Mouse (Mus musculus): ENCODE measurements around the gene Nrxn3. TPM values are rescaled to one million over a fixed set of nuclear protein-coding genes. Genes with fewer than 3 reads are reported as not detected.

Gene Nrxn3
- total RNA-seq, 2 experiments from 2014 or later, result 0.51 to 0.55 TPM

DNA sequence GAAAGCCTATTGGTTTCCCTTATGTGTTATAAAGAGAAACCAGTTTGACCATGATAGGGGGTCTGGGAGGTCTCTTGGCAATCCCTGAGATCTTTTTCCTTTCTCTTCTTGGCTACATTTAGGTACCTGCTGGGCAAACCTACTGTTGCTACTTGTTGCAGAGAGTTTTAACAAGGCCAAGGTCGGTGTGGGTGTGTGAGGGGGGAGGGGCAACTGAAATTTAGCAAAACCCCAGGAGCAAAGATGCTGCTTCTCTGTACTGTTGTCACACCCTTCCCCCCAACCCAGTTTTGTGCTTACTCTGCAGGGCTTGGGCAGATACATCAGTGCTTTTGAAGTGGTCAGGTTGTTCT, 178.0 kb downstream of the Nrxn3 start:
- intact Hi-C loops (cut with DNase I; ENCODE audit: low total_unique reads), result no loop called here
- DNase-seq, result no peak

DNA sequence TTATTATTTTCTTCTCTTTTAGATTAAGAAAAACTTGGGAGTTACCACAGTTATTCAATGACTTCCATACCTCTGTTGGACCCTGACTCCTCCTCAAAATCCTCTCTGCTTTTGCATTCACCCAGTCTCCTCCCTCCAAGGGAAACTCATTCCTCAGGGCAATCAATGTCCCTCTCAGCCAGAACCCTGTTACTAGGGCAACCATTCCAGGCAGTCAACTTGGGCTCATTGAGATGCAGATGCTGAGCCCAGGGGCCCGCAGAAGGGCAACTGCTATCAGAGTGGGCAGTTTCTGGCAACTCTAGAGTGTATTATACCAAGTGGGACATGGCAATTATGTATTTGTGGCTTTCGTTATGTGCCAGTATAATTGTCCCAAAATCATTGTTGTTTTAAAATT, 188.1 kb downstream of the Nrxn3 start:
- no peak for DNase-seq
- intact Hi-C loops (cut with DNase I; ENCODE audit: low total_unique reads), result no loop called here

DNA sequence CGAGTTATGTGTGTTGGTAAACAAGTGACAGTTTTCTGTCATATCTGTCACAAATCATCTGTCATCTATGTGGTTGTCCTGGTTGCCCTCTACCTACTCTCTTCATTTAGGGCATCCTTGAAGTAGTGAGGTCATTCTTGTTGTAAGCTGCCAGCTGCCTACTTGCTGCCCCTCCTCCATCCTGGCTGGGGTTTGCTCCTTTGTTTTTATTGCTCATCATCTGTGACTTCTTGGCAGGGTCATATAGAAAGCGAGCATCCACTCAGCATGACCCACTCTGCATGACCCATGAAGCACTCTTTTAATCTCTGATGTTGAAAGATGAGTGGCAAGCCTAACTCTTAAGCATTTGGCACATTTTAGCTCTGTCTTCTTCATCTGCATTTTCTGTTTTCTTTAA, 194.1 kb downstream of the Nrxn3 start:
- intact Hi-C loops (cut with DNase I; ENCODE audit: low total_unique reads), result no loop called here
- DNase-seq, result no peak

DNA sequence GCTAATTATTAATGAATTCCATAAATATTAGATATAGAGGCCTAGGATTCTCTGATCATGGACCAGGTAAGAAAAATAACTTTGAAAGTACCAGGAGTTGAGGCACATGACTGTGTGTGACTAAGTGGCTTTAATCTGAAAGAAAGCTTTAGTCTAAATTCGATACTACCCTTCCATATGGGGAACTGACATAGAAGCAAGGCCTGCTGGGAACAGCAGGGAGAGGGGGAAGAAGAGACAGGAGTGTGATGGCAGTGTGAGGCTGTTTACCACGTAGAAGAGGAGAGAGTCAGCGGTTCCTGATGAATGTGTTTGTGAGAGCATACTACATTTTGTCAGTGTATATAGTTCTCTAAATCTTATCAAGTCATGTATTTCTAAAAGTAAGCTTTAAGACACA, 202.2 kb downstream of the Nrxn3 start:
- no peak for DNase-seq
- intact Hi-C loops (cut with DNase I; ENCODE audit: low total_unique reads), result no loop called here

DNA sequence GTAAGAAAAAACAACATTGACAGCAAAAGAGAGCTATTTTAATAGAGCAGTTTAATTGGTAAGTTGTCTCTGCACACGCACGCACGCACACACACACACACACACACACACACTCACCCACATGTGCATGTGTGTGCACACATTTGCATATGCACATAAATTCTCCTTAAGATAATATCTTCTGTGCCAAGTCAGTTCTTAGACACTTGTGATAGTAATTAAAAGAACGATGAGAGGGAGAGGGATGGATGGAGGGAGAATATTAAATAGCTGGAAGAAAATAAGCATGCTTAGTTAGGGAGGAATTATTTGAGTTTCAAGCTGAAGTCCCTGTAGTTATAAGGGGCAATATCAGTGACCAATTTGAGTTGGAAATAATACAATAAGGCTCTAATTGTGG, 203.6 kb downstream of the Nrxn3 start:
- intact Hi-C loops (cut with DNase I; ENCODE audit: low total_unique reads), result no loop called here

DNA sequence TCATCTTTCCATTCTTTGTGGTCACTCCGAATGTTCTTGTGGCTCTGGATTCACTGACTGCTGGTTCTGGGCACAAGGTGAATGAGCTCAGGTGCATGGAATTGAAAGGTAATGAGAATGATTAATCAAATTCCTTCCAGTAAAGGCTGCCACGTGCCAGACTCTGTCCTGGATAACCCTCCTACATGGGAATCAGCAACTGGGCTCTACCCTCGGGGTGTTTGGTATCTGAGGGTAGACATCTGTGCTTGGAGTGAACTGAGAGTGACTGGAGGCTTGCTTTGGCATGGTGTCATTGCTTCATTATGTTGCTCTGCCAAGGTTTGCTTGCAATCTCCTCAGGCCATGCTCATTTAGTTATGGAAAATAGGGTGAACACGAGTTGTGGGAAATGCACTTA, 209.0 kb downstream of the Nrxn3 start:
- DNase-seq, result no peak
- intact Hi-C loops (cut with DNase I; ENCODE audit: low total_unique reads), result no loop called here

More for the DNA sequence above, 203.6 kb downstream of the Nrxn3 start:
- no peak for DNase-seq

DNA sequence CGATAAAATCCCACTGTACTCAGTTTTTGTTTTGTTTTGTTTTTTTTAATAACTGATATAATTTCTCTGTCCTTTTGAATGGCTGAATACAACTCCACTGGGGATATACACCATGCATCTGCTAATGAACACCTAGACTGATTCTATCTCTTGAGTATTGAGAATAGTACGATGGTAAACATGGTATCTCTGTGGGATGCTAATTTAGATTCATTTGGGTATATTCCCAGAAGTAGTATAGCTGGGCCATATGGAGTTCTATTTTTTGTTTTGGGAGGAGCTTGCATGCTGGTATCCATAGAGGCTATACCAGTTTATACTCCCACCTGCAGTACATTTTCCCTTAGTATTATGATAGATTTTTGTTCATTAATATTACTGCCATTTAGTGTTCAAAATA, 217.0 kb downstream of the Nrxn3 start:
- DNase-seq, result no peak
- intact Hi-C loops (cut with DNase I; ENCODE audit: low total_unique reads), result no loop called here

DNA sequence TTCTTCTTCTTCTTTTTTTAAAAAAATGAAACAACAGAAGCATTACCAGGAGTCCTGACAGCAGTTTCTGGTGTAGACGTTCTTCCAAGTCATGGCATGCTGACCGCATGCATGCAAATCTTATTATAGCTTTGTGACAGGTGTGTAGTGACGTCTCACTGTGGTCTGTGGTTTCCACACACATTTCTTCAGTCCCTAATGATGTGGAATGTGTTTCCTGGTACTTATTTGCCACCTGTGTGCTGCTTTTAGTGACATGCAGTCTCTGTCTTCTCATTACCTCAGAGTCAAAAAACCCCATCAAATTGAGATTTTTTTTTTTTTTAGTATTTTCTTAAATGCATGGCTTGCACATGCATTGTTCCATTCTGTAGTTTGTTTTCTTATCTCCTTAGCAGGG, 222.3 kb downstream of the Nrxn3 start:
- no peak for DNase-seq
- intact Hi-C loops (cut with DNase I; ENCODE audit: low total_unique reads), result no loop called here

DNA sequence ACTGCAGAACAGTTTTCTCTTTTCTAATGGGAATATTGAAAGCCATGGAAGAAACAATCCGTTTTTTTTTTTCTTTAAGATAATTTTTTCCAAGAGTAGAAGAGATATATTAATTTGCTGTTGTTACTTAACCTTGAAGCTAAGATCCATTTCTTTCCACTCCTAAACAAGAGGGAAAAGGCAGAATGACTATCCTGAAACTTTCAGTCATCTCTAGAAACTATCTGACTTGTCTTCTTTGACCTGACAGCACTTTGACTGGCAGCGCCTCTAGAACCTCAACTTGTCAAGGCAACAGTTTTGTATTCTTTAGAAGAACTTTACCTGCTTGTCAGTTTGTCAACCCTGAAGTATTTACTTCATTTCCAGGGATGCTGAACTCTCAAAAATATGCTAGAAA, 227.2 kb downstream of the Nrxn3 start:
- intact Hi-C loops (cut with DNase I; ENCODE audit: low total_unique reads), result no loop called here
- no peak for DNase-seq

DNA sequence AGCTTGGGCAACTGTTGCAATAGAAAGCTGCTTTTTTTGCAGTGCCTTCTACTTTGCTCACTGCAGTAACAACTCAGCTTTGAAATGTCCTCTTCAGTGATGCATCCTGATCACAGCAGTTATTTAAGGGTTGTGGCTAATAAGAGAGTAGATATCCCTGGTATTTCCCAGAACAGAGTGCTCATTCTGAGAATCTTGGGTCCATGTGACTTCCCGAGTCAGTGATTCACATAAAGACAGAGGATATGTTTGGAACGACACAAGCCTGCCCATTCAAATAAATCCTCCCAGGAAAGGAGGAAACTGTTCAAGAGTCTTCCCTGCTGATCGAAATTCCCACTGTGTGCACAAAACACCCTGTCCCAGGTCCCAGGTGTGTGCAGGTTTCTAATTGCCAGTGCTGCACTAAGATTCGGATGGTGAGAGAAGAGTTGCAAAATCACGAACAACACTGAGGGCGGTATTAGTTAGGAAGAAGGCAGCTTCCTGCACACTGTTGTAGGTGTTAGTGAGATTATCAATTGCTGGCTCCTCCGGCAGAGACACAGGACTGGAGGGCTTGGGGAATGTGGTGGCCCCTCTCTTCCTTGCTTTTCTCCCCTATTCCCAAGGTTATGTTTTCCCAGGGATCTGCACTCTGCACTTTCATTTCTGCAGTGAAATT, 230.4 kb downstream of the Nrxn3 start:
- DNase-seq, result no peak
- intact Hi-C loops (cut with DNase I; ENCODE audit: low total_unique reads), result no loop called here

DNA sequence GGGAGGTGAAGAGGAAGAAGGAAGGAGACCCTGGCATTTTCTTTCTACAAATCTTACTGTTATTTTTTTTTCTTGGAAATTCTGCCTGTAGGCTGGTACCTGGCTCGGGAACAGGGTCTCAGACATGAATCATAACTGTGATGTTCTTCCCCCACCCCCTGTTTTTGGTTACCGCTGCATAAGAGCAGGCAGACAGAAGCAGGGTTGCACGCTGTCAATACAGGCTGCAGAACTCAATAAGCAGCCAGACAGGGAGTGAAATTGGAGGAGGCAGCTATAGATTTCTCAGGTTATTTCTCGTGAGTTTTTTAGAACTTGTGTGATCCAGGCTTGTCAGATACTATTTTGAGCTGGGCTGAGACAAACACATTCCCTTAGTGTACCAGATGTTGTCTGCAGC, 231.1 kb downstream of the Nrxn3 start:
- intact Hi-C loops (cut with DNase I; ENCODE audit: low total_unique reads), result no loop called here
- DNase-seq, result no peak

DNA sequence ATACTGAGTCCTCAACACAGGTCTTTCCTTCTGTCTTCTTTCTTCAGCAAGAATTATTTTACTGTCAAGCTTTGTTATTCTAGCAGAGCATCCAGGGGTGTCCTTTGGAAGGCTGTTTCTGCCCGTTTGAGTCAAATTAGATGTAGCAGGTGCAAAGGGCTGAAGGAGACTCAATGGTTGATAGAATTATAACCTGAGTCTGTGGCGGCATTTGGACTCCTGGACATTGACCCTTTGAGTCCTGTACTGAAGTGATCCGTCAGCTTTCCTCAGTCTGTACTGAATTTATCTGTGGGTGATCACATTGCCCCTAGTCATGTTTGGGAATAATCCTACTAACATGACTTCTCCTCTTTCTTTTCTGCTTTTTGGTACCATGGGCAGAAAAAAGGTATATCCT, 234.8 kb downstream of the Nrxn3 start:
- no peak for DNase-seq
- intact Hi-C loops (cut with DNase I; ENCODE audit: low total_unique reads), result no loop called here

DNA sequence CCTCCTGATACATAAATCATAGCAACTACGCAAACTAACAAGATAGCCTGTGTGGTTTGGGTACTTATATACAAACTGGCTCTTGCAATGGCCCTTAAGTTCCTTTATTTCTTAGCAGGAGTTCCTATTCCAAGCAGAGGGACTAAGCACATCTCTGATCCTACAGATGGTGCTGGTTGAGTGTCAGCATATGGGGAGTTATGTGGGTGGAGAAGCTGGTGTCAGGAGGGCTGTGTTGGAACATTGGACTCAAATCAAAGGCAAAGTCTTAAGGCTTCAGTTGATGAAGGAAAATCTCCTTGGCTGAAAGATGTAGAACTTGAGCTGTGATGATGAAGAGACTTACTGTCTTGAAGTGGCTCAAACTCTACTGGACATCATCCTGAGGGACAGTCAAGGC, 238.1 kb downstream of the Nrxn3 start:
- intact Hi-C loops (cut with DNase I; ENCODE audit: low total_unique reads), result no loop called here
- DNase-seq, result no peak

DNA sequence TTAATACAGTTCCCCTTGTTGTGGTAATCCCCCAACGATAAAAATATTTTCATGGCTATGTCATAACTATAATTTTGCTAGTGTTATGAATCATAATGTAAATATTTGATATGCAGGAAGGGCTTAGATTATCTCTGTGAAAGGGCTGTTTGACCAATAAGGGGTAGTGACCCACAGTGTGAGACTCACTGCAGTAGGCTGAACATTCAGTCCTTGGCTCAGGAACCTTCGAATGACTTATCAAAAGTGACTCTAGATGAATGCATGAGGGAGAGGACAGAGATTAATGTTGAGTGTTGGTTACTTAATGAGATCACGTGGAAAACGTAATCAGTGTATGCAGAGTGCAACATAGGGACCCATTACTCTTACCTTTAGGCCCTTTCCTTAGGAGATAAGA, 243.7 kb downstream of the Nrxn3 start:
- intact Hi-C loops (cut with DNase I; ENCODE audit: low total_unique reads), result no loop called here
- no peak for DNase-seq

DNA sequence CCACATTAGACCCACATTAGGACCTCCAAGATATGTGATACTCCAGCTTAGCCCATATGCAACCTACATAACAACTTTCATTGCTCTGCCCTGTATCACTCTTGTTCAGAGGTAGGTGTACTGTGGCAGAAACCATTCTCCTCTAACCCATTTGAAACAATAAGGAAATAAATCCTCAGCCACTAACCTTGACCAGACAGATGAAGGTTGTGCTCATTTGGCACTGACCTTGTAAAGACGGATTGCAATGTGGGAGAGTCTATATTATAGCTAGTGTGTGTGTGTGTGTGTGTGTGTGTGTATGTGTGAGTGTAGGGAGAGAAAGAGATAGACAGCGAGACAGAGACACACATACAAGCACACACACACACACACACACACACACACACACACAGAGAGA, 253.9 kb downstream of the Nrxn3 start:
- intact Hi-C loops (cut with DNase I; ENCODE audit: low total_unique reads), result no loop called here
- no peak for DNase-seq

DNA sequence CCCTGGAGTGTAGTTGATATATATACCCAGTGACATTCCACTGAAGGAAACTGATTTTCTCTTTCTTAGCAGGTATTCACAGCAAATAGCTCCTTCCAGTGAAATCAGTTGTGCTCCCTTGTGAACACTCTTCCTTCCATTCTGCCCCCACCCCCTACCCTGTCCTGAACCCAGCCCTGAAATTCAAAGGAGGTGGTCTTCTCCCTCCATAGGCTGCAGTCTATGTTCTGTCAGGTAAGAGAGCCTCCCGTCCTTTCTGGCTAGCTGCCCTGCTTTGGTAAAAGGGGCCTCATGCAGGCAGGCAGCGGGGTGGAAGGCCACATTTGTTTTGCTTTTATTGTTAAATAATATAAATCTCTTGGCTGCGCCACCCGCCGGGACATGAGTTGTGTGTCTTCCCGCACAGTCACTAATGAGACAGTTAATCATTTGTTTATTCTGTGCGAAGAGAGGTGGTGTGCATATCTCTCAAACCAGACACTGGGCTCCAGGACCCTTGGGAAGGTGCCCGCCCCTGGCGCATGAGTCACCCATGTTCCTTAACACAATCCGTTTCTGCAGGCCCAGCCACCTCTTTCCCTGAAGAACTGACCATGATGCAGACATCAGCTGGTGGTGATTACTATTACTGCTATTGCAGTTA, 261.1 kb downstream of the Nrxn3 start:
- intact Hi-C loops (cut with DNase I; ENCODE audit: low total_unique reads), result no loop called here
- no peak for DNase-seq

DNA sequence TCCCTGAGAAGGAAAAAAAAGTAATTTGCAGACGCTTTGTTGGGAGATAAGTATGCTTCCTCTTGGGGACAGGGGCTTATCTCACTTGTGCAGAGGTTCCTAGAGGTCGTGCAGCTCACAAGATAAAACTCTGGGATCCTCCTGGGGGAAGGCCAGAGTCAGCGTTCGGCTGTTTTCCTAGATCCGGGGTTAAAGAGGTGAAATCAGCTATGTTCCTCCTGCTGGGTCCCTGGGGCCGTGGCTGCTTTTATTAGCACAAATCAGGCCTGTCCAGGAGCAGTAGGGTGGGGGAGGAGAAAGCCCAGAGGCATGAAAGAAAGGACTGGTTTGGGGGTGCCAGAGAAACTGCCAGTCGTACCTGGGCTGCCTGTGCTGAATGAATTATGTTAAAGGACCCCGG, 261.7 kb downstream of the Nrxn3 start:
- no peak for DNase-seq
- intact Hi-C loops (cut with DNase I; ENCODE audit: low total_unique reads), result no loop called here

DNA sequence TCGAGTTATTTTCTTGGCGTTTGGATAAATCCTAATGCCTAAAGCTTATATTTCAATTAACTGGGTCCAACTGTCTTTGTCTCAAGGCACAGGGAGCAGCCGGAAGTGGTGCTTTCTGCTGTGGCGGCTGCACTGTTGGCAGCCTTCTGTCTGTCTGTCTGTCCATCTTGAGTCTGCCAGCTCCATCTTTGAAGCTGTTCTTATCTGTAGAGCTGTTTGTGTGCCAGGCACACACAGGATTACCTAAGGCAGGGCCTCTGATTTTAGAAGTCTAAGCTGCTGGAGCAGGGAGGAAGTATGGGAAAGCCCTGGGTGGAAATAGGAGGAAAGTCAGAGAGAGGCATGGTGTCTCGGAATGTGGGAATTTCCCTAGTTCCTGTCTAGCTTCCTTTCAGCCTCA, 262.1 kb downstream of the Nrxn3 start:
- DNase-seq, result no peak
- intact Hi-C loops (cut with DNase I; ENCODE audit: low total_unique reads), result no loop called here

DNA sequence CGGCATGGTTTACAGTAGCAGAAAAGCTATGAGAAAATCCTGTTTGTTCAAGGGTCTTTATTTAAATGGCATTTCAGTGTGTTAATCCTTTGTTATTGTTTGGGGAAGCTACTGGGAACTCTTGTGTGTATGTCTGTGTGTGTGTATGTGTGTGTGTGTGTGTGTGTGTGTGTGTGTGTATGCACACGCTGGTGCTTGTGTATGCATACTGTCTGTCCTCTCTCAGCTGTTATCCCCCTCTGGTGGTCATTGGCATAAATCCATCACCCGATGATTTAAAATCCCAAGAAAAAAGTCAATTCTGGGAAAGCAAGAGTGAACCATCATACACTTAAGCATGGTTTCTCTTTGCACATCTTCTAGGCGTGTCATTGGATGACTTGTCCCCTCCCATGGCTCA, 264.4 kb downstream of the Nrxn3 start:
- intact Hi-C loops (cut with DNase I; ENCODE audit: low total_unique reads), result no loop called here
- DNase-seq, result no peak

DNA sequence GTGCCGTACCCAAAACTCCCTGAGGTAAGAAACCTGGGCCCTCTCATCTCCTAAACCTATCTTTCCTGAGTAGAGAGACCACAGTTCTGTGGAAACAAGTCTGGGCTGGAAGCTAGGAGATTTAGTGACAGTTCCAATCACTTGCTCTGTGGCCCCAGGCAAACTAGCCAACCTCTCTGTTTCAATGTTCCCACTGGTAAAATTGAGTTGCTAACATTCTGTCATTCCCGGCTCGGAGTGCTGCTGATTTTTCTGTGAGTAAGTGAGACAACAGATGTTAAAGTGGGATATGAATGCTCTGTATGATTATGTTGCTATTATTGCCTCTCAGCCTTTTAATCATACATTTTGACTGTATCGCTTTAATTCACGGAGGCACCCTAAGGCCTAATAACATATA, 268.1 kb downstream of the Nrxn3 start:
- intact Hi-C loops (cut with DNase I; ENCODE audit: low total_unique reads), result no loop called here
- DNase-seq, result no peak

DNA sequence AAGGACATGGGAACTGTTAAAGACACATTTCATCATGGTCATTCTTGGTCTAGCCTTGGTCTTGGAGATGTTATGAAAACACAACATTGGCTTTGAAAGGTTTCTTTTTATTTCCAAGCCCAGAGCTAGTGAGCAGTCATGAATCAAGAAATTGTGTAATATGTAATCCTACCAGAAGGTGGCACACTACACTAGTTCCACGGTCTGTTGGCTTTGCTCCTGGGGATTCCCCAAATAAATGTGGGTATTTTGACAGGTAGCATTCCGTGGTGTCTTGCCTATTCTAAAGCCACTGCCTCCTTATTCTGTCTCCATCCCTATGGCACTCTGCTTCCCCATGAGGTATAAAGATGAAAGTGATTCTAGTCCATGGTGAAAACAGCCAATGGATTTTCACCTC, 269.5 kb downstream of the Nrxn3 start:
- no peak for DNase-seq
- intact Hi-C loops (cut with DNase I; ENCODE audit: low total_unique reads), result no loop called here

DNA sequence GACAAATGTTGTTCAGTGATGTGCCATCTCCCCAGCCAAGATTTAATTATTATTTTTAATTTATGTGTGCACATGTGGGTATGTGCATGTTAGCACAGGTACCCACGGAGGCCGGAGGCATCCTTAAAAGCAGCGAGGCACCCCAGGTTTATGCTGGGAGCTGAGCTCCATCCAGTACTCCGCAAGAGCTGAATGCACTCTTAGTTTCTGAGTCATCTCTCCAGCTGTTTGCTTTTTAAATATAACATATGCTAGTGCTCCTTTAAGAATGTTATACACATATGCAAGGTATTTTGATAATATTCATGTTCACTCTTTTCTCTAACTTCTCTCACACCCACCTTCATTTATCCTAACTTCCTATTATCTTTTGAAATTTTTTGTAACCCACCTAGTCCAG, 271.1 kb downstream of the Nrxn3 start:
- intact Hi-C loops (cut with DNase I; ENCODE audit: low total_unique reads), result no loop called here
- DNase-seq, result no peak

All from gastrocnemius, postnatal 14 days (tissue).